Mouse (Mus musculus) small intestine, adult 2 months (tissue): ENCODE measurements around the gene Dnaja2.

Experiments
- CTCF ChIP-seq: fragments of 200-500 bp; IDR thresholded peaks from 2 replicates; pipeline ENCODE4 v1.5.1; 2012; ENCODE audit warnings: low read depth, mild to moderate bottlenecking, control low read depth, inconsistent platforms, low read length, moderate library complexity, mixed read lengths; ENCODE audit not compliant: insufficient replicate concordance, insufficient read length; ENCODE audit errors: extremely low read depth
- POLR2A ChIP-seq: fragments of 200-500 bp; IDR thresholded peaks from 2 replicates; pipeline ENCODE4 v1.6.1; 2012; ENCODE audit warnings: low read depth, mild to moderate bottlenecking, control low read depth, inconsistent platforms, low read length, moderate library complexity

DNA sequence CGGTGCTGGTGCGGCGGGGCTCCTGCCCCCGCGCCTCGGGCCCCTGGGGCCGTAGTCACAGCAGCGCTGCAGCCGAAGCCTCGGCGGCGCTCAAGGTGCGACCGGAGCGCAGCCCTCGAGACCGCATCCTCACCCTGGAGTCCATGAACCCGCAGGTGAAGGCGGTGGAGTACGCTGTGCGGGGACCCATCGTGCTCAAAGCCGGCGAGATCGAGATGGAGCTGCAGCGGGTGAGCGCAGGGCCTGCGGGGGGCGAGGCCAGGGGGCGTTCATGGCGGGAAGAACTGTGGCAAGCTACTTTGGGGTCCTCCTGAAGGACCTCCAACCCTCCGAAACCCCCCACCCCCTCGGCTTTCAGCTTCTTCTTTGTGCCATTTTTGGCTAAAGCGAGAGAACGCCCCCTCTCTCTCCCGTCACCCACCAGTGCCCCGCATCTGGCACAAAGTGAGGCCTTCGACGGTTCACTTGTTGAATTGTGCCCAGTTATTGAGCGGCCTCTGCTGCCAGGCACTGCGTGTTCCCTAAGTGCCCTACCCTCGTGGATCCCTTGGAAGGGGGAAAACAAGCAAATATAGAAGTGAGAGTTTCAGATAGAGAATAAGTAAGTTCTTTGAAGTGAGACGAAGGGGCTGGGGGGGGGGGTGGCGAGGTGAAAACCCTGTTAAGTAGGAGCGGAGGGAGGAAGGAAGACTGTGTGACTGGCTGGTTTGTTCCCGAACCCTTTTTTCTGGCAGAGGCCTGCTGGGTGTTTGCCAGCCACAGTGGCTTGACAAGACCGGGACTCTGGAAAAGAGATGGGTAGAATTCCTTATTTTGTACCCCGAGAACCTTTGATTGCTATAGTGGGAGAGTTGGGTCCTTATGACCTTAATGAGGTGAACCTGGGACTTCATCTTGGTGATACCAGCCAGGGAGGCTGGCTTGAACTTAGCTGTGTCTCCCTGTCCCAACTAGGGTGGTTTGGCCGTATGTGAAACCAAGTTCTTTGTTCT lies 61.9 kb downstream of the Dnaja2 start:
- TF ChIP-seq CTCF (no peak), POLR2A (no peak)
